Mouse (Mus musculus) ES-E14 (cell line): ENCODE data around the gene Sf3b3.

ENCODE experiments used
- CHD2 ChIP-seq: IDR thresholded peaks from 2 replicates; pipeline ENCODE4 v1.6.1; 2014; ENCODE audit warnings: mild to moderate bottlenecking, low read depth, low read length, inconsistent platforms
- MAFK ChIP-seq: IDR thresholded peaks from 2 replicates; pipeline ENCODE4 v1.6.1; 2014; ENCODE audit warnings: mild to moderate bottlenecking, low read depth, low read length, inconsistent platforms; ENCODE audit not compliant: insufficient read depth

DNA sequence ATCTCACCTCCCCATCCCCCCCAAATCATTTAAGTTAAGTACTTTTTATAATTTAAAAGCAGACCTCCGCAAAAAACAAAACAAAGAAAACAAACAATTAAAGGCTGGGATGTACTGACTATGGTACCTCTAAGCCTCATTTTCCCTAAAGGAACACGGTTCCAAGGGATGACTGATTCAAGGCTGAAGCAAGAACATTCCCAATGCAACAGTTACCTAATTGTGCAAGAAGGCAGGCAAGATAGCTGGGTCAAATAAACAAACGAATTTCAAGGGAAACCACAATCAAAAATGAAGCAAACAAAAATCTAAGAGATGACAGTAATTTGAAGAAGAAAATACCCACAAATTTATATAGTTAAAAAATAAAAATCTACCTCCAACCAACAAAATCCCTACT is 24.6 kb downstream of the Sf3b3 start:
- TF ChIP-seq MAFK (no peak), CHD2 (no peak)
